Mouse (Mus musculus) kidney, embryonic 16.5 days (tissue): ENCODE measurements around the gene Haus3. TPM values are rescaled to one million over a fixed set of nuclear protein-coding genes. Genes with fewer than 3 reads are reported as not detected.

ENCODE experiments used
- ATAC-seq: fragments of 200-750 bp; cut with Nextera tagmentation; 2 replicates; pipeline ENCODE4 v1.8.0; 2017; ENCODE audit warnings: moderate TSS enrichment; ENCODE audit not compliant: low FRiP score, low TSS enrichment
- H3K27ac ChIP-seq: fragments of 300-500 bp; sonication (generic); 2 replicates; pipeline ENCODE4 v1.5.1; 2014; ENCODE audit warnings: low read length
- H3K27me3 ChIP-seq: fragments of 300-500 bp; sonication (generic); 2 replicates; pipeline ENCODE4 v1.6.1; 2014; ENCODE audit warnings: low read length, control low read depth, mixed read lengths; ENCODE audit not compliant: insufficient read depth
- H3K36me3 ChIP-seq: fragments of 300-500 bp; sonication (generic); 2 replicates; pipeline ENCODE4 v1.6.1; 2014; ENCODE audit warnings: low read length, control low read depth, mixed read lengths; ENCODE audit not compliant: insufficient read depth
- H3K4me1 ChIP-seq: fragments of 300-500 bp; sonication (generic); 2 replicates; pipeline ENCODE4 v1.6.1; 2014; ENCODE audit warnings: low read length, control low read depth, mixed read lengths; ENCODE audit not compliant: insufficient read depth
- H3K4me2 ChIP-seq: fragments of 300-500 bp; sonication (generic); replicated peaks from 2 replicates; pipeline ENCODE4 v1.6.1; 2014; ENCODE audit warnings: low read depth, low read length
- H3K4me3 ChIP-seq: fragments of 300-500 bp; sonication (generic); 2 replicates; pipeline ENCODE4 v1.5.1; 2014; ENCODE audit warnings: mild to moderate bottlenecking, low read length
- H3K9ac ChIP-seq: fragments of 300-500 bp; sonication (generic); replicated peaks from 2 replicates; pipeline ENCODE4 v1.6.1; 2014; ENCODE audit warnings: low read length
- H3K9me3 ChIP-seq: fragments of 300-500 bp; sonication (generic); 2 replicates; pipeline ENCODE4 v1.6.1; 2016; ENCODE audit warnings: low read length, control low read depth
- WGBS: fragments of 180-500 bp; shearing (Covaris S2); extraction: QIAGEN DNeasy Blood & Tissue Kit; methylation state at CpG from one replicate; pipeline ENCODE4 v1.1.7; 2014; 5-methylcytosine and 5-hydroxymethylcytosine counted together
- polyA plus RNA-seq: library from polyadenylated mRNA; unstranded; fragments of >200 nt; fragmentation: Nextera tagmentation; extraction: Ambion mirVana; gene quantifications from 2 replicates; pipeline ENCODE4 v1.2.1, GENCODE M21; 2015

The Haus3 gene
- polyA plus RNA-seq, 1 experiment from 2014 or later, result 33.7 TPM

- Histone ChIP-seq H3K27ac (no peak overlapping the region), H3K36me3 (peaks cover 55% of the 10 kb centered on the region), H3K4me2 (no peak overlapping the region), H3K27me3 (no peaks in the 10 kb centered on the region), H3K4me3 (no peak overlapping the region), H3K9me3 (no peaks in the 10 kb centered on the region), H3K4me1 (no peaks in the 10 kb centered on the region), H3K9ac (no peak overlapping the region)
- no peak for ATAC-seq
- WGBS, result 98% methylated on average over 2 of the region's 2 CpGs
Measured at GRCm38 (mm10) chr5:34177091-34177490, 7.8 kb upstream of the Haus3 start.

GRCm38 (mm10) chr5:34176691-34177090 lies 7.4 kb upstream of the Haus3 start:
- H3K9me3 ChIP-seq, result no peaks in the 10 kb centered on the region
- no peaks in the 10 kb centered on the region for H3K27me3 ChIP-seq
- H3K36me3 ChIP-seq, result peaks cover 55% of the 10 kb centered on the region
- ATAC-seq, result no peak
- 86% methylated on average over 10 of the region's 10 CpGs for WGBS
- H3K27ac ChIP-seq, result no peak overlapping the region
- no peak overlapping the region for H3K4me3 ChIP-seq
- H3K9ac ChIP-seq, result no peak overlapping the region
- no peak overlapping the region for H3K4me2 ChIP-seq
- peaks cover 2% of the 10 kb centered on the region for H3K4me1 ChIP-seq

- Histone ChIP-seq H3K27ac (no peak overlapping the region), H3K36me3 (peaks cover 53% of the 10 kb centered on the region), H3K4me2 (no peak overlapping the region), H3K4me3 (no peak overlapping the region), H3K9ac (no peak overlapping the region), H3K27me3 (no peaks in the 10 kb centered on the region), H3K9me3 (no peaks in the 10 kb centered on the region), H3K4me1 (peaks cover 12% of the 10 kb centered on the region)
- 32% methylated on average over 5 of the region's 5 CpGs for WGBS
- no peak for ATAC-seq
Measured at GRCm38 (mm10) chr5:34175403-34175694, 6.0 kb upstream of the Haus3 start.

- 72% methylated on average over 5 of the region's 5 CpGs for WGBS
- Histone ChIP-seq H3K4me2 (no peak overlapping the region), H3K9ac (no peak overlapping the region), H3K27me3 (no peaks in the 10 kb centered on the region), H3K4me1 (peaks cover 17% of the 10 kb centered on the region), H3K36me3 (peaks cover 47% of the 10 kb centered on the region), H3K9me3 (no peaks in the 10 kb centered on the region), H3K27ac (no peak overlapping the region), H3K4me3 (no peak overlapping the region)
- ATAC-seq, result no peak
Measured at GRCm38 (mm10) chr5:34174550-34175402, 5.4 kb upstream of the Haus3 start.

GRCm38 (mm10) chr5:34174021-34174420 lies 4.7 kb upstream of the Haus3 start:
- no peak overlapping the region for H3K4me3 ChIP-seq

GRCm38 (mm10) chr5:34170726-34171125 lies 1.4 kb upstream of the Haus3 start:
- Histone ChIP-seq H3K4me3 (no peak overlapping the region), H3K36me3 (peaks cover 12% of the 10 kb centered on the region), H3K27ac (peak overlapping the region; percentile 98), H3K4me1 (peaks cover 29% of the 10 kb centered on the region), H3K4me2 (0 out of 2 replicates have a peak overlapping the region, but pooled peaks have one; percentile 17), H3K9me3 (no peaks in the 10 kb centered on the region), H3K27me3 (no peaks in the 10 kb centered on the region), H3K9ac (0 out of 2 replicates have a peak overlapping the region, but pooled peaks have one; percentile 48)
- ATAC-seq, result no peak
- WGBS, result 41% methylated on average over 4 of the region's 4 CpGs

More at GRCm38 (mm10) chr5:34174021-34174420, 4.7 kb upstream of the Haus3 start:
- WGBS, result 80% methylated on average over 2 of the region's 2 CpGs
- no peak overlapping the region for H3K4me2 ChIP-seq
- no peak for ATAC-seq
- H3K9ac ChIP-seq, result no peak overlapping the region
- no peaks in the 10 kb centered on the region for H3K27me3 ChIP-seq
- H3K9me3 ChIP-seq, result no peaks in the 10 kb centered on the region
- no peak overlapping the region for H3K27ac ChIP-seq
- peaks cover 41% of the 10 kb centered on the region for H3K36me3 ChIP-seq
- peaks cover 20% of the 10 kb centered on the region for H3K4me1 ChIP-seq

GRCm38 (mm10) chr5:34169954-34170353 lies 627 bp upstream of the Haus3 start:
- WGBS, result 79% methylated on average over 3 of the region's 3 CpGs
- Histone ChIP-seq H3K4me3 (peak overlapping the region; percentile 90), H3K27me3 (no peaks in the 10 kb centered on the region), H3K27ac (peak overlapping the region; percentile 98), H3K9me3 (no peaks in the 10 kb centered on the region), H3K4me1 (peaks cover 29% of the 10 kb centered on the region), H3K36me3 (peaks cover 10% of the 10 kb centered on the region), H3K4me2 (peak overlapping the region; percentile 65), H3K9ac (peak overlapping the region; percentile 68)
- ATAC-seq, result no peak

- Histone ChIP-seq H3K4me2 (peak overlapping the region; percentile 35; the same call in 1 of the 2 replicates), H3K4me1 (peaks cover 29% of the 10 kb centered on the region), H3K9ac (no peak overlapping the region), H3K27me3 (no peaks in the 10 kb centered on the region), H3K36me3 (peaks cover 4% of the 10 kb centered on the region), H3K4me3 (no peak overlapping the region), H3K9me3 (no peaks in the 10 kb centered on the region), H3K27ac (no peak overlapping the region)
- ATAC-seq, result no peak
- WGBS, result 81% methylated on average over 4 of the region's 4 CpGs
Measured at GRCm38 (mm10) chr5:34167857-34168256, 1.5 kb downstream of the Haus3 start.

- Histone ChIP-seq H3K27ac (no peak overlapping the region), H3K4me1 (peaks cover 20% of the 10 kb centered on the region), H3K4me3 (no peak overlapping the region), H3K4me2 (no peak overlapping the region), H3K36me3 (peaks cover 9% of the 10 kb centered on the region), H3K9ac (no peak overlapping the region), H3K27me3 (no peaks in the 10 kb centered on the region), H3K9me3 (no peaks in the 10 kb centered on the region)
- ATAC-seq, result no peak
- WGBS, result 84% methylated on average over 4 of the region's 4 CpGs
Measured at GRCm38 (mm10) chr5:34165793-34166192, 3.5 kb downstream of the Haus3 start.

GRCm38 (mm10) chr5:34148476-34148875 lies 20.9 kb downstream of the Haus3 start:
- H3K4me3 ChIP-seq, result no peak overlapping the region

More at GRCm38 (mm10) chr5:34148476-34148875, 20.9 kb downstream of the Haus3 start:
- no peaks in the 10 kb centered on the region for H3K27me3 ChIP-seq
- ATAC-seq, result no peak
- H3K27ac ChIP-seq, result no peak overlapping the region
- no peak overlapping the region for H3K4me2 ChIP-seq
- H3K9me3 ChIP-seq, result no peaks in the 10 kb centered on the region
- H3K4me1 ChIP-seq, result no peaks in the 10 kb centered on the region
- H3K36me3 ChIP-seq, result peaks cover 3% of the 10 kb centered on the region
- H3K9ac ChIP-seq, result no peak overlapping the region
